Mouse (Mus musculus): ENCODE measurements around the gene Hexim1. TPM values are rescaled to one million over a fixed set of nuclear protein-coding genes. Genes with fewer than 3 reads are reported as not detected.

Hexim1 gene
- total and polyA plus RNA-seq, 3 experiments, result 20.2 to 51.8 (median 25.9) TPM

- in situ Hi-C loops (cut with MboI; ENCODE audit: low pct_ligation_motif_present, low pct_unique_long_range_greater_than_20kb, low sequenced_read_pairs) (no loop called here), dilution Hi-C loops (cut with MboI; ENCODE audit: extremely low pct_ligation_motif_present, extremely low pct_unique_long_range_greater_than_20kb, low sequenced_read_pairs) (no loop called here)
- peak overlapping the region in 1 of 3 experiments; percentile 1 for H3K4me3 ChIP-seq (replicated peaks in 1 of 3; ENCODE audit: low read depth in 2 of 3, low read length in 2 of 3, poor library complexity in 1 of 3)
- no peaks in the 10 kb centered on the region for H3K79me2 ChIP-seq (replicated peaks; ENCODE audit: control insufficient read depth, extremely low read depth, insufficient read depth, poor library complexity, severe bottlenecking)
- H3K9ac ChIP-seq (ENCODE audit: insufficient read depth, low read depth), result no peak overlapping the region
- TF ChIP-seq E2F4 (IDR thresholded peaks at IDR 0.05; ENCODE audit: insufficient replicate concordance, low read depth, low read length) (no peak), MYC (IDR thresholded peaks at IDR 0.05; ENCODE audit: low read depth, low read length) (no peak), MAFK (IDR thresholded peaks at IDR 0.05; ENCODE audit: insufficient replicate concordance, low read length) (no peak), USF1 (IDR thresholded peaks at IDR 0.05; ENCODE audit: low read depth, low read length) (no peak), ETS1 (conservative IDR thresholded peaks at IDR 0.05; ENCODE audit: low read depth, low read length) (no peak), ELF1 (IDR thresholded peaks at IDR 0.05; ENCODE audit: low read depth, low read length) (0 out of 2 replicates have a peak, but pooled peaks have one; percentile 36), CHD1 (IDR thresholded peaks at IDR 0.05; ENCODE audit: low read depth, low read length) (no peak), NELFE (IDR thresholded peaks at IDR 0.05; ENCODE audit: low read depth, low read length) (no peak), NRF1 (IDR thresholded peaks at IDR 0.05; ENCODE audit: low read depth, low read length) (peak; percentile 82), ZMIZ1 (IDR thresholded peaks at IDR 0.05; ENCODE audit: low read depth, low read length) (no peak)
- no peaks in the 10 kb centered on the region for H3K27me3 ChIP-seq (replicated peaks)
- peaks cover 26 to 41% of the 10 kb centered on the region in 2 experiments for H3K36me3 ChIP-seq (replicated peaks in 1 of 2; ENCODE audit: control insufficient read depth in 1 of 2, insufficient read depth in 1 of 2, low read length in 1 of 2)
- no peak overlapping the region for H3K4me2 ChIP-seq (ENCODE audit: insufficient read depth, low read depth, poor library complexity, severe bottlenecking)
- no peaks in the 10 kb centered on the region for H3K9me3 ChIP-seq (replicated peaks; ENCODE audit: low read length)
- H3K27ac ChIP-seq (ENCODE audit: insufficient read depth, low read depth), result no peak overlapping the region
- no peak for DNase-seq (ENCODE audit: extremely low read depth)
- H3K4me1 ChIP-seq (ENCODE audit: control insufficient read depth in 1 of 2, insufficient read depth in 2 of 2), result peaks cover 33 to 70% of the 10 kb centered on the region in 2 experiments
Measured at GRCm38 (mm10) chr11:103142441-103143182, 26.6 kb downstream of the Hexim1 start.

- H3K9ac ChIP-seq (ENCODE audit: insufficient read depth, low read depth), result peak overlapping the region; percentile 7
- no peak overlapping the region for H3K4me3 ChIP-seq (replicated peaks in 1 of 3; ENCODE audit: low read depth in 2 of 3, low read length in 2 of 3, poor library complexity in 1 of 3)
- peak; percentile 57 for DNase-seq (ENCODE audit: extremely low read depth)
- dilution Hi-C loops (cut with MboI; ENCODE audit: extremely low pct_ligation_motif_present, extremely low pct_unique_long_range_greater_than_20kb, low sequenced_read_pairs) (no loop called here), in situ Hi-C loops (cut with MboI; ENCODE audit: low pct_ligation_motif_present, low pct_unique_long_range_greater_than_20kb, low sequenced_read_pairs) (no loop called here)
- peaks cover 10 to 23% of the 10 kb centered on the region in 2 experiments for H3K36me3 ChIP-seq (replicated peaks in 1 of 2; ENCODE audit: control insufficient read depth in 1 of 2, insufficient read depth in 1 of 2, low read length in 1 of 2)
- H3K79me2 ChIP-seq (replicated peaks; ENCODE audit: control insufficient read depth, extremely low read depth, insufficient read depth, poor library complexity, severe bottlenecking), result no peaks in the 10 kb centered on the region
- peak overlapping the region; percentile 52; the same call in 1 of the 2 replicates for H3K27ac ChIP-seq (ENCODE audit: insufficient read depth, low read depth)
- peaks cover 33 to 55% of the 10 kb centered on the region in 2 experiments for H3K4me1 ChIP-seq (ENCODE audit: control insufficient read depth in 1 of 2, insufficient read depth in 2 of 2)
- no peaks in the 10 kb centered on the region for H3K9me3 ChIP-seq (replicated peaks; ENCODE audit: low read length)
- no peaks in the 10 kb centered on the region for H3K27me3 ChIP-seq (replicated peaks)
- H3K4me2 ChIP-seq (ENCODE audit: insufficient read depth, low read depth, poor library complexity, severe bottlenecking), result 0 out of 2 replicates have a peak overlapping the region, but pooled peaks have one; percentile 1
- TF ChIP-seq GABPA (IDR thresholded peaks at IDR 0.05; ENCODE audit: insufficient replicate concordance, low read depth, low read length) (no peak), EP300 (IDR thresholded peaks at IDR 0.05; ENCODE audit: low read length) (peak; percentile 86), BHLHE40 (IDR thresholded peaks at IDR 0.05; ENCODE audit: low read depth, low read length) (peak; percentile 66), IRF4 (IDR thresholded peaks at IDR 0.05; ENCODE audit: low read depth, low read length) (peak; percentile 96), E2F4 (IDR thresholded peaks at IDR 0.05; ENCODE audit: insufficient replicate concordance, low read depth, low read length) (no peak), RCOR1 (conservative IDR thresholded peaks at IDR 0.05; ENCODE audit: low read depth, low read length) (no peak), TCF12 (IDR thresholded peaks at IDR 0.05; ENCODE audit: low read depth, low read length) (peak; percentile 79), MXI1 (IDR thresholded peaks at IDR 0.05; ENCODE audit: low read depth, low read length) (no peak; the same call in 1 of the 2 replicates), PAX5 (IDR thresholded peaks at IDR 0.05; ENCODE audit: low read length) (no peak), SIN3A (IDR thresholded peaks at IDR 0.05; ENCODE audit: low read length) (peak; percentile 62; the same call in 1 of the 2 replicates), POLR2A (IDR thresholded peaks at IDR 0.05; ENCODE audit: low read depth, low read length) (peak; percentile 44; the same call in 1 of the 2 replicates), ELF1 (IDR thresholded peaks at IDR 0.05; ENCODE audit: low read depth, low read length) (0 out of 2 replicates have a peak, but pooled peaks have one; percentile 2), MAZ (IDR thresholded peaks at IDR 0.05; ENCODE audit: low read depth, low read length) (peak; percentile 75; the same call in 1 of the 2 replicates), RAD21 (IDR thresholded peaks at IDR 0.05; ENCODE audit: low read depth, low read length) (no peak), ZNF384 (IDR thresholded peaks at IDR 0.05; ENCODE audit: low read depth, low read length) (no peak), NRF1 (IDR thresholded peaks at IDR 0.05; ENCODE audit: low read depth, low read length) (peak; percentile 30; the same call in 1 of the 2 replicates), JUND (conservative IDR thresholded peaks at IDR 0.05; ENCODE audit: low read depth, low read length) (peak; percentile 88), TBP (conservative IDR thresholded peaks at IDR 0.05; ENCODE audit: low read depth, low read length) (0 out of 2 replicates have a peak, but pooled peaks have one; percentile 43), USF1 (IDR thresholded peaks at IDR 0.05; ENCODE audit: low read depth, low read length) (no peak), MEF2A (IDR thresholded peaks at IDR 0.05; ENCODE audit: borderline replicate concordance, low read depth, low read length) (peak; percentile 68; the same call in 1 of the 2 replicates), MAX (IDR thresholded peaks at IDR 0.05; ENCODE audit: low read length) (no peak), ETS1 (conservative IDR thresholded peaks at IDR 0.05; ENCODE audit: low read depth, low read length) (0 out of 2 replicates have a peak, but pooled peaks have one; percentile 44)
Measured at GRCm38 (mm10) chr11:103144309-103145285, 28.6 kb downstream of the Hexim1 start.

Data from CH12.LX (cell line).